Mouse (Mus musculus) CH12.LX (cell line): ENCODE data around the gene Gns. TPM values are rescaled to one million over a fixed set of nuclear protein-coding genes. Genes with fewer than 3 reads are reported as not detected.

ENCODE experiments used
- DNase-seq: peaks from one replicate; pipeline ENCODE4 v3.0.0-alpha.2; 2013; ENCODE audit errors: extremely low read depth
- H3K27ac ChIP-seq: 2 replicates; pipeline ENCODE4 v1.5.1; 2012; ENCODE audit warnings: low read depth, mild to moderate bottlenecking, control low read depth, moderate library complexity; ENCODE audit not compliant: insufficient read depth
- H3K27me3 ChIP-seq: replicated peaks from 2 replicates; pipeline ENCODE3; 2012; ENCODE audit warnings: inconsistent platforms
- H3K36me3 ChIP-seq, 2 experiments: replicated peaks in 1 of 2; 2 replicates each; pipeline versions ENCODE3 to v1.6.1; 2012; ENCODE audit warnings: inconsistent platforms in 1 of 2, low read length in 1 of 2, mild to moderate bottlenecking in 1 of 2, mixed read lengths in 1 of 2, moderate library complexity in 1 of 2; ENCODE audit not compliant: control insufficient read depth in 1 of 2, insufficient read depth in 1 of 2
- H3K4me1 ChIP-seq, 2 experiments: 2 replicates each; pipeline ENCODE4 v1.6.1; 2012; ENCODE audit warnings: inconsistent platforms in 1 of 2, moderate library complexity in 1 of 2; ENCODE audit not compliant: insufficient read depth in 2 of 2, control insufficient read depth in 1 of 2
- H3K4me2 ChIP-seq: 2 replicates; pipeline ENCODE4 v1.6.1; 2012; ENCODE audit warnings: low read depth, mild to moderate bottlenecking, control low read depth; ENCODE audit not compliant: poor library complexity, insufficient read depth, severe bottlenecking
- H3K4me3 ChIP-seq, 3 experiments: fragments of 150-350 bp in 1 of 3; sonication (generic) in 1 of 3; replicated peaks in 1 of 3; 2 replicates each; pipeline versions ENCODE3 to v1.5.1; 2011 to 2012; ENCODE audit warnings: low read depth in 2 of 3, low read length in 2 of 3, mild to moderate bottlenecking in 2 of 3, moderate library complexity in 2 of 3, control low read depth in 1 of 3, improper control_type of control experiment in 1 of 3, inconsistent platforms in 1 of 3, mixed read lengths in 1 of 3; ENCODE audit not compliant: poor library complexity in 1 of 3
- H3K79me2 ChIP-seq: replicated peaks from 2 replicates; pipeline ENCODE4 v1.6.1; 2012; ENCODE audit warnings: mild to moderate bottlenecking, moderate library complexity; ENCODE audit not compliant: control insufficient read depth, poor library complexity, insufficient read depth, severe bottlenecking; ENCODE audit errors: extremely low read depth
- H3K9ac ChIP-seq: 2 replicates; pipeline ENCODE4 v1.6.1; 2012; ENCODE audit warnings: low read depth, mild to moderate bottlenecking, control low read depth, moderate library complexity; ENCODE audit not compliant: insufficient read depth
- H3K9me3 ChIP-seq: replicated peaks from 2 replicates; pipeline ENCODE3; 2012; ENCODE audit warnings: low read length, inconsistent platforms, mixed read lengths
- BHLHE40 ChIP-seq: IDR thresholded peaks from 2 replicates; pipeline ENCODE4 v1.6.1; 2011; ENCODE audit warnings: mild to moderate bottlenecking, low read depth, low read length, improper control_type of control experiment
- CHD1 ChIP-seq: IDR thresholded peaks from 2 replicates; pipeline ENCODE4 v1.6.1; 2012; ENCODE audit warnings: low read depth, low read length, improper control_type of control experiment, inconsistent platforms
- ELF1 ChIP-seq: IDR thresholded peaks from 2 replicates; pipeline ENCODE4 v1.6.1; 2014; ENCODE audit warnings: low read depth, mild to moderate bottlenecking, inconsistent platforms, low read length, improper control_type of control experiment
- EP300 ChIP-seq: IDR thresholded peaks from 2 replicates; pipeline ENCODE4 v1.6.1; 2011; ENCODE audit warnings: low read length, improper control_type of control experiment
- ETS1 ChIP-seq: conservative IDR thresholded peaks from 2 replicates; pipeline ENCODE4 v1.6.1; 2012; ENCODE audit warnings: low read depth, mild to moderate bottlenecking, inconsistent platforms, low read length, improper control_type of control experiment, moderate library complexity
- JUN ChIP-seq: IDR thresholded peaks from 2 replicates; pipeline ENCODE4 v1.6.1; 2011; ENCODE audit warnings: low read depth, mild to moderate bottlenecking, low read length, improper control_type of control experiment, moderate library complexity; ENCODE audit not compliant: insufficient read depth
- KAT2A ChIP-seq: IDR thresholded peaks from 2 replicates; pipeline ENCODE4 v1.6.1; 2012; ENCODE audit warnings: low read length, improper control_type of control experiment, inconsistent platforms; ENCODE audit not compliant: insufficient replicate concordance
- MAFK ChIP-seq: IDR thresholded peaks from 2 replicates; pipeline ENCODE4 v1.6.1; 2011; ENCODE audit warnings: low read length, improper control_type of control experiment; ENCODE audit not compliant: insufficient replicate concordance
- MAX ChIP-seq: IDR thresholded peaks from 2 replicates; pipeline ENCODE4 v1.6.1; 2011; ENCODE audit warnings: low read length, improper control_type of control experiment
- MAZ ChIP-seq: IDR thresholded peaks from 2 replicates; pipeline ENCODE4 v1.6.1; 2012; ENCODE audit warnings: low read depth, mild to moderate bottlenecking, inconsistent platforms, low read length, improper control_type of control experiment, moderate library complexity
- MXI1 ChIP-seq: IDR thresholded peaks from 2 replicates; pipeline ENCODE4 v1.6.1; 2011; ENCODE audit warnings: mild to moderate bottlenecking, low read depth, low read length, improper control_type of control experiment
- NELFE ChIP-seq: IDR thresholded peaks from 2 replicates; pipeline ENCODE4 v1.6.1; 2011; ENCODE audit warnings: low read depth, low read length, improper control_type of control experiment
- NRF1 ChIP-seq: IDR thresholded peaks from 2 replicates; pipeline ENCODE4 v1.6.1; 2014; ENCODE audit warnings: low read depth, mild to moderate bottlenecking, inconsistent platforms, low read length, improper control_type of control experiment, moderate library complexity
- POLR2A ChIP-seq: IDR thresholded peaks from 2 replicates; pipeline ENCODE4 v1.6.1; 2011; ENCODE audit warnings: low read depth, mild to moderate bottlenecking, improper control_type of control experiment, low read length
- POLR2AphosphoS2 ChIP-seq: IDR thresholded peaks from 2 replicates; pipeline ENCODE4 v1.6.1; 2011; ENCODE audit warnings: low read depth, low read length, improper control_type of control experiment
- RAD21 ChIP-seq: IDR thresholded peaks from 2 replicates; pipeline ENCODE4 v1.6.1; 2011; ENCODE audit warnings: low read depth, mild to moderate bottlenecking, low read length, improper control_type of control experiment, moderate library complexity
- SMC3 ChIP-seq: IDR thresholded peaks from 2 replicates; pipeline ENCODE4 v1.6.1; 2011; ENCODE audit warnings: low read depth, low read length, improper control_type of control experiment
- TBP ChIP-seq: conservative IDR thresholded peaks from 2 replicates; pipeline ENCODE4 v1.6.1; 2011; ENCODE audit warnings: low read depth, low read length, improper control_type of control experiment
- TCF12 ChIP-seq: IDR thresholded peaks from 2 replicates; pipeline ENCODE4 v1.6.1; 2014; ENCODE audit warnings: low read depth, mild to moderate bottlenecking, inconsistent platforms, low read length, improper control_type of control experiment
- USF1 ChIP-seq: IDR thresholded peaks from 2 replicates; pipeline ENCODE4 v1.6.1; 2014; ENCODE audit warnings: low read depth, mild to moderate bottlenecking, inconsistent platforms, low read length, improper control_type of control experiment
- USF2 ChIP-seq: conservative IDR thresholded peaks from 2 replicates; pipeline ENCODE4 v1.6.1; 2011; ENCODE audit warnings: low read depth, low read length, improper control_type of control experiment
- ZKSCAN1 ChIP-seq: IDR thresholded peaks from 2 replicates; pipeline ENCODE4 v1.6.1; 2012; ENCODE audit warnings: low read depth, inconsistent platforms, low read length, improper control_type of control experiment, borderline replicate concordance
- ZNF384 ChIP-seq: IDR thresholded peaks from 2 replicates; pipeline ENCODE4 v1.6.1; 2012; ENCODE audit warnings: low read depth, low read length, improper control_type of control experiment, inconsistent platforms
- dilution Hi-C: fragments of 300-500 bp; cut with MboI; formaldehyde crosslinking; loops from 2 replicates; pipeline ENCODE4 v1.14.3; 2020; ENCODE audit warnings: low sequenced_read_pairs; ENCODE audit not compliant: extremely low pct_unique_long_range_greater_than_20kb, extremely low pct_ligation_motif_present
- in situ Hi-C: fragments of 300-500 bp; cut with MboI; formaldehyde crosslinking; loops from 3 replicates; pipeline ENCODE4 v1.14.3; 2019; ENCODE audit warnings: low sequenced_read_pairs, low pct_ligation_motif_present, low pct_unique_long_range_greater_than_20kb, mixed read lengths
- polyA plus RNA-seq: library from polyadenylated mRNA; unstranded; fragments of >175 nt; gene quantifications from 2 replicates; pipeline ENCODE4 v1.2.1, GENCODE M21; 2012; ENCODE audit warnings: low read depth; ENCODE audit not compliant: insufficient read length
- total RNA-seq, 2 experiments: library from RNA; depleted of rRNA; stranded (reverse); fragments of 300-350 nt in 1 of 2; fragments of >200 nt in 1 of 2; gene quantifications; 2 replicates each; pipeline ENCODE4 v1.2.3; 2012 to 2014

Gns gene
- total and polyA plus RNA-seq, 3 experiments: 28.7 to 104 (median 58.2) TPM

DNA sequence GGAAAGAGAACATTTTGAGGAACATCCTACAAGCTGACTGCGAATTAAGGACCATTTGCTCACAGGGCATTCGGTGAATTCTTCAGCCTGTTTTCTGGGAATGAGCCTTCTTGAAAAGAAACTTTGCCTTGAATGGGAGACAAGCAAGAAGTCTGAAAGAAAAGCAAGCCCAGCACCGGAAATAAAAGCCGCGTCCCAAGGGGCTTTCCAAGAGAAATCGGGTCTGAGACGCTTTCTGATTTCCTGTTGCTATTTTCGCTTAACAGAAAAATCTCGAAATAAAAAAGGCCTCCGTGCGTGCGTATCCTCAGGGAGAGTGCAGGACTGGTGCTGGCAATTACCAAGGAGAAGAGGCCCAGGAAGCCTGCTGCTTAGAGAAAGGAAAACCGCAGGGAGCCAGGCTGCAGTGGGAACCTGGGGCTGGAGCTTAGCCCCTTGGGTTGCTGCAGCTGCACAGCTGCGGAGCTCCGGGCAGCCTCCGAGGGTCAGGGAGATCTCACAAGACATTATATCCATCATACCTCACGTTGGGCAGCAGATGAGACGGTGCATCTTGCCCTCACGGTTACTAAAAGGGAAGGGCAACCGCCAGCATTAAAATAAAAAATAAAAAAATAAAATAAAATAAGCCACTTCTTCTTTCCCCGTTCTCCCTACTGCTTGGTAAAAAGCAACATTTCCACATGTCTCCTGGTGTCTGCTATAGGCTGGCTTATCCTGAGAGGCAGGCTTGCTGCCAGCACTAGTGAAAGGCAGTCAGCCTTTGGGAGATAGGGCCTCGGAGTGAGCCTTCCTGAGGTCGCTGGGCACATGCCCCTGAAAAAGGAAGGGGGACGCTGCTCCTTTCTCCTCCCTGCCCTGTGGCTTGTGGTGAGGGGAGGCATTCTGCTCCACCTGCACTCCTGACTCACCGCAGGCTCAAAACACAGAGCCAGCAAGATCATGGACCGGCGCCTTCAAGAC lies 49.3 kb upstream of the Gns start:
- in situ Hi-C loops: no loop called here
- DNase-seq: no peak

GRCm38 (mm10) chr10:121316361-121316760 lies 48.5 kb upstream of the Gns start:
- TF ChIP-seq ETS1: no peak
- peak; percentile 50 for TF ChIP-seq BHLHE40
- TF ChIP-seq KAT2A: no peak
- TF ChIP-seq USF1: peak; percentile 62
- 0 out of 2 replicates have a peak, but pooled peaks have one; percentile 51 for TF ChIP-seq EP300
- TF ChIP-seq USF2: peak; percentile 54
- TF ChIP-seq ELF1: no peak
- TF ChIP-seq ZNF384: peak; percentile 44; the same call in 1 of the 2 replicates
- TF ChIP-seq MAFK: no peak
- TF ChIP-seq MAX: 0 out of 2 replicates have a peak, but pooled peaks have one; percentile 14
- 0 out of 2 replicates have a peak, but pooled peaks have one; percentile 9 for TF ChIP-seq JUN
- dilution Hi-C loops: no loop called here
- no peaks in the 10 kb centered on the region for H3K36me3 ChIP-seq

More for the DNA sequence above, 49.3 kb upstream of the Gns start:
- H3K4me3 ChIP-seq: no peak overlapping the region
- no peaks in the 10 kb centered on the region for H3K79me2 ChIP-seq
- TF ChIP-seq RAD21 (no peak), TCF12 (no peak), NRF1 (no peak), KAT2A (no peak), USF2 (no peak), MXI1 (no peak), ZKSCAN1 (no peak), POLR2A (no peak), TBP (no peak), USF1 (no peak), ELF1 (no peak), SMC3 (no peak), CHD1 (no peak), MAZ (no peak), POLR2AphosphoS2 (no peak), NELFE (no peak), JUN (no peak)
- no peaks in the 10 kb centered on the region for H3K4me1 ChIP-seq
- dilution Hi-C loops: no loop called here
- H3K9me3 ChIP-seq: peaks cover 2% of the 10 kb centered on the region
- no peak overlapping the region for H3K27ac ChIP-seq
- H3K9ac ChIP-seq: no peak overlapping the region
- H3K27me3 ChIP-seq: no peaks in the 10 kb centered on the region
- H3K36me3 ChIP-seq: no peaks in the 10 kb centered on the region
- no peak overlapping the region for H3K4me2 ChIP-seq

More at GRCm38 (mm10) chr10:121316361-121316760, 48.5 kb upstream of the Gns start:
- H3K4me3 ChIP-seq: no peak overlapping the region
- peak; percentile 16 for DNase-seq
- no peaks in the 10 kb centered on the region for H3K27me3 ChIP-seq
- H3K27ac ChIP-seq: no peak overlapping the region
- H3K4me1 ChIP-seq: no peaks in the 10 kb centered on the region
- no peak overlapping the region for H3K9ac ChIP-seq
- no peaks in the 10 kb centered on the region for H3K79me2 ChIP-seq
- in situ Hi-C loops: no loop called here
- H3K9me3 ChIP-seq: peaks cover 2% of the 10 kb centered on the region
- H3K4me2 ChIP-seq: no peak overlapping the region
